Mouse (Mus musculus) liver, embryonic 14.5 days (tissue): ENCODE results near the gene Kalrn. TPM values are rescaled to one million over a fixed set of nuclear protein-coding genes. Genes with fewer than 3 reads are reported as not detected.

Experiments
- ATAC-seq: fragments of 200-750 bp; cut with Nextera tagmentation; 2 replicates; pipeline ENCODE4 v1.8.0; 2017; ENCODE audit warnings: moderate number of reproducible peaks, mild to moderate bottlenecking, moderate library complexity; ENCODE audit not compliant: insufficient read depth
- DNase-seq, 3 experiments: peaks; one replicate each; pipeline ENCODE4 v3.0.0-alpha.2; 2012 to 2013; ENCODE audit warnings: low read depth in 3 of 3, low spot score in 3 of 3
- H3K27ac ChIP-seq: fragments of 300-500 bp; sonication (generic); 2 replicates; pipeline ENCODE4 v1.5.1; 2014; ENCODE audit warnings: moderate library complexity, mild to moderate bottlenecking, control low read depth, inconsistent platforms
- H3K27me3 ChIP-seq: fragments of 300-500 bp; sonication (generic); 2 replicates; pipeline ENCODE4 v1.6.1; 2014; ENCODE audit warnings: mild to moderate bottlenecking, low read length, moderate library complexity; ENCODE audit not compliant: control insufficient read depth, insufficient read depth
- H3K36me3 ChIP-seq: fragments of 300-500 bp; sonication (generic); replicated peaks from 2 replicates; pipeline ENCODE4 v1.6.1; 2014; ENCODE audit warnings: low read depth; ENCODE audit not compliant: control insufficient read depth, insufficient read depth
- H3K4me1 ChIP-seq, 2 experiments: fragments of 200-500 bp in 1 of 2; fragments of 300-500 bp in 1 of 2; sonication (generic) in 1 of 2; replicated peaks; 2 replicates each; pipeline ENCODE4 v1.6.1; 2012 to 2014; ENCODE audit warnings: antibody characterized with exemption in 1 of 2, inconsistent platforms in 1 of 2, low read length in 1 of 2; ENCODE audit not compliant: control insufficient read depth in 2 of 2, insufficient read depth in 2 of 2
- H3K4me2 ChIP-seq: fragments of 300-500 bp; sonication (generic); 2 replicates; pipeline ENCODE4 v1.6.1; 2014; ENCODE audit warnings: low read depth, mild to moderate bottlenecking, control low read depth, moderate library complexity
- H3K4me3 ChIP-seq, 2 experiments: fragments of 200-500 bp in 1 of 2; fragments of 300-500 bp in 1 of 2; sonication (generic) in 1 of 2; 2 replicates each; pipeline ENCODE4 v1.5.1; 2012 to 2014; ENCODE audit warnings: low read depth in 2 of 2, low read length in 2 of 2, mild to moderate bottlenecking in 2 of 2, control low read depth in 1 of 2, inconsistent platforms in 1 of 2, moderate library complexity in 1 of 2; ENCODE audit not compliant: insufficient read depth in 1 of 2
- H3K9ac ChIP-seq: fragments of 300-500 bp; sonication (generic); replicated peaks from 2 replicates; pipeline ENCODE4 v1.6.1; 2014; ENCODE audit warnings: mild to moderate bottlenecking, control low read depth, moderate library complexity
- H3K9me3 ChIP-seq: fragments of 300-500 bp; sonication (generic); 2 replicates; pipeline ENCODE4 v1.6.1; 2016; ENCODE audit warnings: low read length, mixed read lengths; ENCODE audit not compliant: control insufficient read depth
- CTCF ChIP-seq: IDR thresholded peaks from 2 replicates; pipeline ENCODE4 v1.5.1; 2016; ENCODE audit warnings: antibody characterized with exemption, low read depth, control low read depth
- EP300 ChIP-seq: IDR thresholded peaks from 2 replicates; pipeline ENCODE4 v1.6.1; 2016; ENCODE audit warnings: antibody characterized with exemption, low read depth
- WGBS: fragments of 180-500 bp; shearing (Covaris S2); extraction: QIAGEN DNeasy Blood & Tissue Kit; methylation state at CpG from one replicate; pipeline ENCODE4 v1.1.7; 2014; ENCODE audit not compliant: insufficient replicate concordance; 5-methylcytosine and 5-hydroxymethylcytosine counted together
- polyA plus RNA-seq, 2 experiments: library from polyadenylated mRNA; depleted of rRNA in 1 of 2; stranded (reverse) in 1 of 2; unstranded in 1 of 2; fragments of >200 nt; fragmentation: Nextera tagmentation in 1 of 2; extraction: Ambion mirVana in 1 of 2; gene quantifications; 2 replicates each; pipeline versions ENCODE4 v1.2.1 to v1.2.3; 2012 to 2014

Gene Kalrn
- polyA plus RNA-seq, 2 experiments: 7.2 to 8.5 TPM

DNA sequence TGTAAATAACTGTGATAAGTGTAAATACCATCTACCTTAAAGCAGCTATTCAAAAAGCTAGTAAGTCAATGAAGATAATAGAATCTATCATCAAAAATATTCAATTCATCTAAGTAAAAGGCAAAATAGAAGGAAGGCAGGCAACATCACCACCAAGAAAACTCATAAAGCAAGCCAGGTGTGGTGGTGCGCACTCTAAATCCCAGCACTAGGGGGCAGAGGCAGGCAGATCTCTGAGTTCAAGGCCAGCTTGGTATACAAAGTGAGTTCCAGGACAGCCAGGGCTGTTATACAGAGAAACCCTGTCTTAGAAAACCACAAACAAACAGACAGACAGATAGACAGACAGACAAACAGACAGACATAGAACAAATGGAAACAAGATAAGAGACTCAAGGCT is 305.6 kb downstream of the Kalrn start:
- TF ChIP-seq CTCF: peak; percentile 48
- TF ChIP-seq EP300: no peak
- Histone ChIP-seq H3K4me2 (no peak overlapping the region), H3K36me3 (no peaks in the 10 kb centered on the region), H3K4me1 (no peaks in the 10 kb centered on the region; a peak in 1 of 4 replicates), H3K27me3 (no peaks in the 10 kb centered on the region), H3K9me3 (no peaks in the 10 kb centered on the region), H3K9ac (no peak overlapping the region), H3K27ac (no peak overlapping the region), H3K4me3 (no peak overlapping the region)
- ATAC-seq (no peak), DNase-seq (no peak)
- 85% methylated on average over 1 of the region's 1 CpGs for WGBS

- Histone ChIP-seq H3K27ac (no peak overlapping the region), H3K4me1 (no peaks in the 10 kb centered on the region; a peak in 1 of 4 replicates), H3K36me3 (no peaks in the 10 kb centered on the region), H3K4me3 (no peak overlapping the region), H3K9me3 (no peaks in the 10 kb centered on the region), H3K27me3 (no peaks in the 10 kb centered on the region), H3K9ac (no peak overlapping the region), H3K4me2 (no peak overlapping the region)
- ATAC-seq: no peak
- DNase-seq: no peak
- no peak for TF ChIP-seq CTCF
- no peak for TF ChIP-seq EP300
- 69% methylated on average over 3 of the region's 3 CpGs for WGBS
Observed at GRCm38 (mm10) chr16:34264671-34265070, 308.7 kb downstream of the Kalrn start.

DNA sequence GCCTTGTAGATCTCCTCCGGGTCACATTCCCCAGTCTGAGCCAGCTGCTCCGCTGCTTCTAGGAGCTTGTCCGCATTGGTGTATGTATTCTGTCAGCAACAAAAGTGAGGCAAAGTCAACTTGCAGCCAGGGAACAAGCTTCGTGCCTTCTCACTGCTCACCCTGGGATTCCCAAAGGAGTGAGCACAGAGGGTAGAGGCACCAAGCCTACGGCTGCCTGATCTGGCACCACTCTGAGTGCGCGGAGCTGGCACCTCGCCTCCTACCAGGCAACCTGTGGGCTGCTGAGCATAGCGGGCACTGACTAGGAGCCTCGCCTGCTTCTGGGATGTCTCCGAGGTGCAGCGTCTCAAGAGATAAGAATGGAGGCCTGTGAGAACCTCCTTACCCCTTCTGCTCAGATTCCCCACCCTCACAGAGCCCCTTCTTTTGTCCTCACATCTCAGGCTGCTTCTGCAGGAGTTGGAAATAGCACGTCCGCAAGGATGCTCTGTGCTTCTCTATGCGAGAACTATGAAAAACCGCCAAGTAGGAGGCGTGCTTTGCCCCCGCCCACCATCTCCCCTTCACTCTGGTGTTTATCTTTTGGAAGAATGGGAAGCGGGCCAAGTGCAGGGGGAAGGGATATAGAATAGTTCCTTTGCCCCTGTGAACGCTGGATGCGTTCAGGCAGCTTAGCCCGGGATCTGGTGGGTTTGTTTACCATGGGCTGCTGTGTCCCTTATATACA is 310.4 kb downstream of the Kalrn start:
- DNase-seq (no peak), ATAC-seq (no peak)
- Histone ChIP-seq H3K4me3 (no peak overlapping the region), H3K9me3 (no peaks in the 10 kb centered on the region), H3K4me1 (no peaks in the 10 kb centered on the region; a peak in 1 of 4 replicates), H3K9ac (no peak overlapping the region), H3K27me3 (no peaks in the 10 kb centered on the region), H3K4me2 (no peak overlapping the region), H3K36me3 (no peaks in the 10 kb centered on the region), H3K27ac (no peak overlapping the region)
- no peak for TF ChIP-seq EP300
- TF ChIP-seq CTCF: no peak
- 58% methylated on average over 22 of the region's 22 CpGs for WGBS

- H3K4me3 ChIP-seq: no peak overlapping the region
- H3K4me1 ChIP-seq: no peaks in the 10 kb centered on the region; a peak in 1 of 4 replicates
- no peaks in the 10 kb centered on the region for H3K9me3 ChIP-seq
- H3K4me2 ChIP-seq: no peak overlapping the region
- ATAC-seq (no peak), DNase-seq (no peak)
- TF ChIP-seq CTCF (no peak), EP300 (no peak)
- 32% methylated on average over 10 of the region's 10 CpGs for WGBS
- H3K36me3 ChIP-seq: no peaks in the 10 kb centered on the region
- no peaks in the 10 kb centered on the region for H3K27me3 ChIP-seq
- no peak overlapping the region for H3K27ac ChIP-seq
- no peak overlapping the region for H3K9ac ChIP-seq
Observed at GRCm38 (mm10) chr16:34260971-34261924, 312.1 kb downstream of the Kalrn start.

- no peak for ATAC-seq
- H3K9me3 ChIP-seq: no peaks in the 10 kb centered on the region
- no peaks in the 10 kb centered on the region for H3K36me3 ChIP-seq
- no peak overlapping the region for H3K27ac ChIP-seq
- WGBS: 49% methylated on average over 2 of the region's 2 CpGs
- no peaks in the 10 kb centered on the region for H3K4me1 ChIP-seq
- no peaks in the 10 kb centered on the region for H3K27me3 ChIP-seq
- no peak overlapping the region for H3K4me3 ChIP-seq
- DNase-seq: no peak
- TF ChIP-seq EP300: no peak
- no peak for TF ChIP-seq CTCF
- no peak overlapping the region for H3K4me2 ChIP-seq
- H3K9ac ChIP-seq: no peak overlapping the region
Observed at GRCm38 (mm10) chr16:34254646-34255022, 318.7 kb downstream of the Kalrn start.
